Mouse (Mus musculus): ENCODE results near the gene Ess2. TPM values are rescaled to one million over a fixed set of nuclear protein-coding genes. Genes with fewer than 3 reads are reported as not detected.

Ess2 gene
- total and polyA plus RNA-seq, 3 experiments: 19.3 to 29.1 (median 25.6) TPM

DNA sequence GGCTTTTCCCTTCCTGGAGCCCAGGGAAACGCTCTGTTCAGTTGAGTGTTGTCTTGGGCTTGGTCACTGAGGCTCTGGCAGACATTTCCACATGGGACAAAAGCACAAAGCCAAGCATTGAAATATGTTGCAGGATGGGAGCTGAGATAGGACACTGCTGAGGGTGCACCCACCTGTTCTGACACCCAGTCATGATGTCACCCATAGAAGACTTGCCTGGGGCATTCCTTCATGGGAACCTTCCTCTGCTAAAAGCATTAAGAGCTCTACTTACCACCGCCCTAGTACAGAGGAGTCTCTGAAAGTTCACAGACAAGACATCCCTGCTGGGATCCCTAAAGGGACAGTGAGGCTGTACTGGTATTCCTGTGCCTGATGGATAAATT, 20.8 kb downstream of the Ess2 start:
- TF ChIP-seq GATA2 (IDR thresholded peaks at IDR 0.05; ENCODE audit: borderline replicate concordance, low read depth, low read length): no peak
- TF ChIP-seq GATA1 (IDR thresholded peaks at IDR 0.05; ENCODE audit: borderline replicate concordance, low read length): no peak
- no peak for TF ChIP-seq CTCF (IDR thresholded peaks at IDR 0.05; ENCODE audit: low read depth, low read length)
- no peak for TF ChIP-seq POLR2AphosphoS5 (IDR thresholded peaks at IDR 0.05; ENCODE audit: insufficient replicate concordance, low read depth, low read length)
- TF ChIP-seq TAL1 (conservative IDR thresholded peaks at IDR 0.05; ENCODE audit: low read depth, low read length): no peak
- peaks cover 24% of the 10 kb centered on the region for H3K36me3 ChIP-seq (replicated peaks)
- DNase-seq (ENCODE audit: low spot score) (no peak), ATAC-seq (ENCODE audit: extremely low read depth, insufficient number of reproducible peaks, low FRiP score, poor library complexity, severe bottlenecking) (no peak)
- no peaks in the 10 kb centered on the region for H3K9me3 ChIP-seq (replicated peaks)
- H3K4me3 ChIP-seq (ENCODE audit: low read depth, low read length): peak overlapping the region; percentile 99
- H3K27me3 ChIP-seq (ENCODE audit: insufficient read depth, low read length): peaks cover 10% of the 10 kb centered on the region
- H3K4me1 ChIP-seq (ENCODE audit: insufficient read depth, low read depth, low read length): peaks cover 35% of the 10 kb centered on the region

DNA sequence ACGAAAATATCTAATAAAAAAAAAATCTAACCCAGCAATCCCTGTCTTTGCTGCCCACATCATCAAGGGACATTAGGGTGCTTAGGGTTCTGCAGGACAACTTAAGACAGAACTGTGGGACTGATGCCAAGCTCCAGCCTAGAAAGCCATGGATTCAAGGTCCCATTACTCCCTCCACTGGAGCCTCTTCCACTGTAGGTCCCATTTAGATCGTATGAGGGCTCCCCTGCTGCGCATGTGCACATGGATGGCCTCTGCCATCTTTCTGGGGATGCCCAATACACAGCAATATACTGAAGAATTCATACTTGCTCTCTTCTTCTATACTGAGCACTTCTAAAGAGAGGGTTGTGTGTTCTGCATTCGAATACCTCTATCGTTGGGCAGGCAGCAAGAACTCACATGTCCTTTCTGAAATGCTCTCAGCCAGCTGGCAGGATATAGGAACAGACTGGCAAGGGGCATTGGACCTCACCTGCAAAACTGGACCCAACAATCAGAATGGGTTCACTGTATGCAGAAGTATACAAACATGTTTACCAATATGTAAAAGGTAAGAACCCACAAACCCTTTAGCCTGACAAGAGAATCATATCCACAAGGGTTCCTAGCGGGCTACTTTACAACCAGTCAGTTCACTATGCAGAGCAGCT, 21.3 kb downstream of the Ess2 start:
- no peak for TF ChIP-seq TAL1 (conservative IDR thresholded peaks at IDR 0.05; ENCODE audit: low read depth, low read length)
- TF ChIP-seq GATA2 (IDR thresholded peaks at IDR 0.05; ENCODE audit: borderline replicate concordance, low read depth, low read length): no peak
- TF ChIP-seq CTCF (IDR thresholded peaks at IDR 0.05; ENCODE audit: low read depth, low read length): no peak
- TF ChIP-seq POLR2AphosphoS5 (IDR thresholded peaks at IDR 0.05; ENCODE audit: insufficient replicate concordance, low read depth, low read length): no peak
- Histone ChIP-seq H3K4me1 (ENCODE audit: insufficient read depth, low read depth, low read length) (peaks cover 35% of the 10 kb centered on the region), H3K9me3 (replicated peaks) (no peaks in the 10 kb centered on the region), H3K4me3 (ENCODE audit: low read depth, low read length) (peak overlapping the region; percentile 99; the same call in 1 of the 2 replicates), H3K36me3 (replicated peaks) (peaks cover 29% of the 10 kb centered on the region), H3K27me3 (ENCODE audit: insufficient read depth, low read length) (peaks cover 5% of the 10 kb centered on the region)
- ATAC-seq (ENCODE audit: extremely low read depth, insufficient number of reproducible peaks, low FRiP score, poor library complexity, severe bottlenecking) (no peak), DNase-seq (ENCODE audit: low spot score) (no peak)

DNA sequence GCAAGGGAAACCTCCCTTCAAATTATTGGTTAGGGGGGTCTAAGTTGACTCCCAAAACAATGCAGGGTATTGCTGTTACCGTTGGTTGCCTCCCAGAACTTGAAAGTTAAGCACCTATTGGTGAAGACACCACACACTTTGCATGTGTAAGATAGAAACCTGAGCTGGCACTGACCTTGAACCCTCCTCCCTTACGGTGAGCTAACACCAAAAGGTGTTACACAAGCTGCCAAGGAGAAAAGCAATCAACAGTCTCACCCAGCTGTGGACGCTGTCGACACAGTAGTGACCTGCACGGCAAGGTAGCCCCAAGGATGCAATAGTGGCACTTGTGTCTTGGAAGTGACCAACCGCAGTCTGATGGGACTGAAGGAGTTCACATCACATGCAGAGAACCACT, 27.0 kb downstream of the Ess2 start:
- no peak for ATAC-seq (ENCODE audit: extremely low read depth, insufficient number of reproducible peaks, low FRiP score, poor library complexity, severe bottlenecking)
- Histone ChIP-seq H3K36me3 (replicated peaks) (peaks cover 72% of the 10 kb centered on the region), H3K4me3 (ENCODE audit: low read depth, low read length) (no peak overlapping the region), H3K4me1 (ENCODE audit: insufficient read depth, low read depth, low read length) (peaks cover 23% of the 10 kb centered on the region), H3K27me3 (ENCODE audit: insufficient read depth, low read length) (no peaks in the 10 kb centered on the region), H3K9me3 (replicated peaks) (no peaks in the 10 kb centered on the region; the same call in 1 of the 2 replicates)
- DNase-seq (ENCODE audit: low spot score): no peak
- no peak for TF ChIP-seq CTCF (IDR thresholded peaks at IDR 0.05; ENCODE audit: low read depth, low read length)
- no peak for TF ChIP-seq TAL1 (conservative IDR thresholded peaks at IDR 0.05; ENCODE audit: low read depth, low read length)

DNA sequence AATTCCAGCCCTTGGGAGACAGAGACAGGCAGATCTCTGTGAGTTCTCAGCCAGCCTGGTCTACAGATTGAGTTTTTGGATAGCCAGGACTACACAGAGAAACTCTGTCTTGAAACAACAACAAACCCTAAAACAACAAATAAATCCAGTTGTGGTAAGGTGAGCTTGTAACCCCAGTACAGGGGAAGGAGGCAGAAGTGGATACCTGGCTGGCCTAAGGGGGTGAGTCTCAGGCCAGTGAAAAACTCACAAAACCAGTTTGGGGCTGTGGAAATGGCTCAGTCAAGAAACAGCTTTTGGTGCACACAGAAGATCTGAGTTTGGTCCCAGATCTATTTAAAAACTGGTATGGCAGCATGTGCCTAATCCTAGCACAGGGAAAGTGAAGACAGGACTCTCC, 29.0 kb downstream of the Ess2 start:
- H3K4me1 ChIP-seq (ENCODE audit: insufficient read depth, low read depth, low read length): peaks cover 23% of the 10 kb centered on the region

DNA sequence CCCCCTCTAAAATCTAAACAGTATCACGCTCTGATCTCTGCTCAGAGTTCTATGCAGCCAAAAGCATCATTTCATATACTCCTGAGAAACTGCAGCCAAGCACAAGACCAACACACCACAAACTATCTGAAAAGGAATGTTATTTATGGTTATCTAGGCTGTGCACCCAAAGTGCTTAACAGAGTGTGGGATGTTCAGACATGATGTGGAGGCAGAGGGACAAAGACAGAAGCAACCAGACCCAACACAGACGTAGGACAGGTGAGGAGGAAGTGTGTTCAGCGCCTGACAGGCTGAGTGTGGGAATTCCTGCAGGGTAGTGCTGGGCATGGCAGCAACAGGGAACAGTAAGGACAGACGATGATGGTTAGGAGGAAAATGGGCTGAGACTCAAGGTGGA, 31.6 kb downstream of the Ess2 start:
- H3K27me3 ChIP-seq (ENCODE audit: insufficient read depth, low read length): no peaks in the 10 kb centered on the region
- no peak for TF ChIP-seq POLR2AphosphoS5 (IDR thresholded peaks at IDR 0.05; ENCODE audit: insufficient replicate concordance, low read depth, low read length)
- no peak for TF ChIP-seq GATA2 (IDR thresholded peaks at IDR 0.05; ENCODE audit: borderline replicate concordance, low read depth, low read length)
- no peak for TF ChIP-seq CTCF (IDR thresholded peaks at IDR 0.05; ENCODE audit: low read depth, low read length)
- no peak for TF ChIP-seq TAL1 (conservative IDR thresholded peaks at IDR 0.05; ENCODE audit: low read depth, low read length)
- no peak for TF ChIP-seq GATA1 (IDR thresholded peaks at IDR 0.05; ENCODE audit: borderline replicate concordance, low read length)
- H3K4me3 ChIP-seq (ENCODE audit: low read depth, low read length): no peak overlapping the region
- peaks cover 20% of the 10 kb centered on the region for H3K4me1 ChIP-seq (ENCODE audit: insufficient read depth, low read depth, low read length)
- peaks cover 6% of the 10 kb centered on the region for H3K9me3 ChIP-seq (replicated peaks)
- DNase-seq (ENCODE audit: low spot score): no peak
- ATAC-seq (ENCODE audit: extremely low read depth, insufficient number of reproducible peaks, low FRiP score, poor library complexity, severe bottlenecking): no peak
- H3K36me3 ChIP-seq (replicated peaks): peaks cover 79% of the 10 kb centered on the region

More for the DNA sequence above, 29.0 kb downstream of the Ess2 start:
- Histone ChIP-seq H3K4me3 (ENCODE audit: low read depth, low read length) (no peak overlapping the region), H3K9me3 (replicated peaks) (peaks cover 6% of the 10 kb centered on the region), H3K27me3 (ENCODE audit: insufficient read depth, low read length) (no peaks in the 10 kb centered on the region), H3K36me3 (replicated peaks) (peaks cover 90% of the 10 kb centered on the region)
- DNase-seq (ENCODE audit: low spot score): no peak
- no peak for TF ChIP-seq TAL1 (conservative IDR thresholded peaks at IDR 0.05; ENCODE audit: low read depth, low read length)
- TF ChIP-seq CTCF (IDR thresholded peaks at IDR 0.05; ENCODE audit: low read depth, low read length): no peak
- TF ChIP-seq GATA1 (IDR thresholded peaks at IDR 0.05; ENCODE audit: borderline replicate concordance, low read length): no peak
- no peak for TF ChIP-seq GATA2 (IDR thresholded peaks at IDR 0.05; ENCODE audit: borderline replicate concordance, low read depth, low read length)
- TF ChIP-seq POLR2AphosphoS5 (IDR thresholded peaks at IDR 0.05; ENCODE audit: insufficient replicate concordance, low read depth, low read length): no peak
- no peak for ATAC-seq (ENCODE audit: extremely low read depth, insufficient number of reproducible peaks, low FRiP score, poor library complexity, severe bottlenecking)

DNA sequence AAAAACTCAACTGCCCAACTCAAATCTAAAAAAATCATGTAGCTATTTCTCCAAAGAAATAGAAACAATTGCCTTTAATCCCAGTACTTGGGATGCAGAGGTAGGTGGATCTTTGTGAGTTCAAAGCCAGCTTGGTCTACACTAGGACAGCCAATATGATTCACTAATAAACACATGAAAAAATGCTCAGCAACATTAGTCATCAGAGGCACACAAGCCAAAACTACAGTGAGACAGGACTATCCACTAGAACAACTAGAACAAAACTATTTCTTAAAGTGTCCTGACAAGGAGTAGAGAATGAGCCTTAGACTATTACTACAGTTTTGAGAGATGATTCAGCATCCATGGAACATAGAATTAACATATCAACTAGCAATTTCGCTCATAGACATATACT, 35.1 kb downstream of the Ess2 start:
- no peak overlapping the region for H3K4me3 ChIP-seq (ENCODE audit: low read depth, low read length)
- no peak for TF ChIP-seq GATA1 (IDR thresholded peaks at IDR 0.05; ENCODE audit: borderline replicate concordance, low read length)
- TF ChIP-seq POLR2AphosphoS5 (IDR thresholded peaks at IDR 0.05; ENCODE audit: insufficient replicate concordance, low read depth, low read length): no peak
- TF ChIP-seq CTCF (IDR thresholded peaks at IDR 0.05; ENCODE audit: low read depth, low read length): no peak
- no peak for TF ChIP-seq TAL1 (conservative IDR thresholded peaks at IDR 0.05; ENCODE audit: low read depth, low read length)
- no peak for TF ChIP-seq GATA2 (IDR thresholded peaks at IDR 0.05; ENCODE audit: borderline replicate concordance, low read depth, low read length)
- ATAC-seq (ENCODE audit: extremely low read depth, insufficient number of reproducible peaks, low FRiP score, poor library complexity, severe bottlenecking): no peak
- no peaks in the 10 kb centered on the region for H3K27me3 ChIP-seq (ENCODE audit: insufficient read depth, low read length)
- DNase-seq (ENCODE audit: low spot score): no peak
- H3K9me3 ChIP-seq (replicated peaks): peaks cover 6% of the 10 kb centered on the region
- peaks cover 43% of the 10 kb centered on the region for H3K4me1 ChIP-seq (ENCODE audit: insufficient read depth, low read depth, low read length)
- peaks cover 72% of the 10 kb centered on the region for H3K36me3 ChIP-seq (replicated peaks)
